12 mouse cellular contexts compared by ENCODE assay signal in genomic region chr6:118336541-118337480, GRCm38 (mm10).
DNase-seq lines count a peak whose midpoint lies in the region; ATAC-seq lines count a peak whose summit lies in the region.
"Had no signal": no experiment of that assay in that cellular context is flagged by ENCODE, and none has a peak within 500 bp of the region (broad histone marks: within the 10 kb centered on the region; RNA-seq: fewer than 3 reads in every experiment).

No protein-coding gene starts in this region.

- no peak overlapping the region for H3K27ac ChIP-seq in hindbrain, embryonic 15.5 days (replicated peaks)

- peaks cover 10% of the 10 kb centered on the region for H3K9me3 ChIP-seq in megakaryocyte, embryonic 14.5 days
- no peaks in the 10 kb centered on the region for H3K9me3 ChIP-seq in hindbrain, embryonic 15.5 days

- H3K27me3 ChIP-seq in megakaryocyte, embryonic 14.5 days (replicated peaks): peaks cover 78% of the 10 kb centered on the region
- no peaks in the 10 kb centered on the region for H3K27me3 ChIP-seq in hindbrain, embryonic 15.5 days

- DNase-seq in gastrocnemius, adult 18-20 months (ENCODE audit: low spot score): peak; percentile 5
- DNase-seq in gastrocnemius, postnatal 25 days: no peak
- DNase-seq in brain, adult 2 months (ENCODE audit: low read depth, low spot score): peak; percentile 30
- DNase-seq in B cell, adult 2 months: no peak
- DNase-seq in layer of hippocampus, adult 9-10 months (ENCODE audit: low spot score): no peak
- DNase-seq: cerebellum, adult 8-10 months; gastrocnemius, postnatal 36 days; liver, postnatal 0 days; thymus, postnatal 36 days had no signal

- H3K4me1 ChIP-seq in megakaryocyte, embryonic 14.5 days: peaks cover 17% of the 10 kb centered on the region
- H3K4me1 ChIP-seq in hindbrain, embryonic 15.5 days (replicated peaks): peaks cover 24% of the 10 kb centered on the region

- ATAC-seq in megakaryocyte, adult 5-6 weeks (ENCODE audit: poor library complexity, severe bottlenecking): no peak
- peak; percentile 48; the same call in 1 of the 2 replicates for ATAC-seq in hindbrain, embryonic 15.5 days (ENCODE audit: low FRiP score, low read depth)
- ATAC-seq: liver, postnatal 0 days had no signal

- no peak overlapping the region for H3K9ac ChIP-seq in hindbrain, embryonic 15.5 days
- H3K9ac ChIP-seq: liver, postnatal 0 days had no signal

- WGBS in hindbrain, embryonic 15.5 days: 60% methylated on average over 14 of the region's 14 CpGs

- H3K36me3 ChIP-seq in megakaryocyte, embryonic 14.5 days (replicated peaks; ENCODE audit: low read length): no peaks in the 10 kb centered on the region
- no peaks in the 10 kb centered on the region for H3K36me3 ChIP-seq in hindbrain, embryonic 15.5 days

- peak overlapping the region; percentile 20 for H3K4me3 ChIP-seq in megakaryocyte, embryonic 14.5 days (replicated peaks)
- H3K4me3 ChIP-seq in hindbrain, embryonic 15.5 days: no peak overlapping the region

- H3K4me2 ChIP-seq in hindbrain, embryonic 15.5 days: no peak overlapping the region

Comparison
In these comparisons a context has a peak if more than half of its experiments do, and no peak if none do; other contexts are left out.
1. DNase-seq: peak in gastrocnemius, adult 18-20 months (single experiment) and brain, adult 2 months (single experiment); none in gastrocnemius, postnatal 25 days (single experiment), B cell, adult 2 months (0 of 2) and layer of hippocampus, adult 9-10 months (single experiment).